Mouse (Mus musculus): ENCODE measurements around the gene Tmem141. TPM values are rescaled to one million over a fixed set of nuclear protein-coding genes. Genes with fewer than 3 reads are reported as not detected.

Tmem141 gene
- total RNA-seq (2021): 10 to 100 TPM; 11.1 to 18.7 TPM
- long read RNA-seq, experiment 1, transcript Tmem141-205 (5 exons, 795 nt): major isoform, 14 of 32 reads
- long read RNA-seq, experiment 1, transcript Tmem141-206 (4 exons, 975 nt): minor isoform, 9 of 32 reads
- long read RNA-seq, experiment 1, partial matches to known transcripts: 1 of 32 reads
- long read RNA-seq, experiment 1, other reads (novel, unspliced or antisense): 8 of 32 reads
- long read RNA-seq, experiment 2, transcript Tmem141-206 (4 exons, 975 nt): minor isoform, 8 of 36 reads
- long read RNA-seq, experiment 2, transcript Tmem141-205 (5 exons, 795 nt): major isoform, 13 of 36 reads
- long read RNA-seq, experiment 2, partial matches to known transcripts: 0 of 36 reads
- long read RNA-seq, experiment 2, other reads (novel, unspliced or antisense): 13 of 36 reads

DNA sequence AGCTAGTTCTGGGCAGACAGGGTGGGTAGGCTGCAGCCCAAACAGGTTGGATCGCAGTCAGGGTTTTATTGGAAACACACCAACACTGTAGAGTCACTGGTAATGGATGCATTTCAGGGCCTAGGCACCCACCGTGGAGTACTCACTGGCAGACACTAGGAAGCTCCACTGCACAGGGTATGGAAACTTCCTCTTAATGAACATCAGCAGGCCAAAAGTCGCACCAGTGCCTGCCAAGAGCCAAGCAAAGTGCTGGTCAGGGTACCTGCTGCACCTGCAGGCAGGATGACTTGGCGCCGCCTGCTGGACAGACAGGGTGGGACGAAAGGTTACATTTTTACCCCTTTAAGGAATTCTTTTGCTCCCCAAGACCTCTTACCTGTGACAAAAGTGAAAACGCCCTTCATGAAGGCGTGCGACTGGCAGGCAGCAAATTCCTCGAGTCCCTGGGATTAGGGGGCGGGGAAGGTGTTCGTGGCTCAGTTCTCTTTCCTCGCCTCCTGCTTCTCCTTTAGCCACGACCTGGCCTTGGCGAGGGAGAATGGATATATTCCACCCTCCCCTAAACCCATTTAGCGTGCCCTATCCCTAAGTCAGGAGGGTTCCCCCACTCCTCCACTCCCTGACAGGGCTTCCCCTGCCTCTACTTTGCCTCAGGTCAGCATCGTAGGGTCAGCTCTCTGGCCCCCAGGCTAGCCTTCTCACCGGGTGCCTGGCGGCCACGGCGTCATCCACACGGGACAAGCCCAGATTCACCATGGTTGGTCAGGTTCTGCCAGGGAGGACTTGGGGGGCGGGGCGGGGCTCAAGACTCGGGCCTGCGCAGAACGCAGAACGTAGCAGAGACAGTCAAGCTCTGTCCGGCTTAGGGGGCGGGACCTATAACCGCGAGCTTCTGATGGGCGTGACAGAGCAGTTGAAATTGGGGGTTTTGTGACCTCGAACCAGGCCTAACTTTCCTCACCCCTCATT, at the start of gene Tmem141:
Gene Tmem141, minus strand, starts transcription at position 777 of the 972 bp plus-strand sequence.
- DNase-seq: peak; percentile 78 to 88
- intact Hi-C loops (cut with DNase I): no loop called here

DNA sequence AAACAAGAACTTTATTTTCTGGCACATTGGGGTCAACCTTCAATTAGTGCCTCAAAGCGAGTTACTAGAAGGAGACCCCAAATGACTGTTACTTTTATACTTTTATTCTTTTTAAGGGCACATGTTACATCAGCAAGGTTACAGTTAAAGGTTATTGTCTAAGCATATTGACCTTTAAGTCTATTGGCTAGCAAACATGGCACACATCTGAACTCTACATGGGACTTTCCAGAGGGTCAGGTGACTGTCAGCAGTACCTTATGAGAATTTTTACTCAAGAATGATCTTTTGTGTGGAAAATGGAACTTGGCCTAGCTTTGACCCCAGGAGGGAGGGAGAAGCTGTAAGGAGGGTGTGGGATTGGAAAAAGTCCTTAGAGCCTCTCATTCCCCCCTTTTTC, 44.7 kb upstream of the Tmem141 start:
- DNase-seq: no peak
- intact Hi-C loops (cut with DNase I): no loop called here

DNA sequence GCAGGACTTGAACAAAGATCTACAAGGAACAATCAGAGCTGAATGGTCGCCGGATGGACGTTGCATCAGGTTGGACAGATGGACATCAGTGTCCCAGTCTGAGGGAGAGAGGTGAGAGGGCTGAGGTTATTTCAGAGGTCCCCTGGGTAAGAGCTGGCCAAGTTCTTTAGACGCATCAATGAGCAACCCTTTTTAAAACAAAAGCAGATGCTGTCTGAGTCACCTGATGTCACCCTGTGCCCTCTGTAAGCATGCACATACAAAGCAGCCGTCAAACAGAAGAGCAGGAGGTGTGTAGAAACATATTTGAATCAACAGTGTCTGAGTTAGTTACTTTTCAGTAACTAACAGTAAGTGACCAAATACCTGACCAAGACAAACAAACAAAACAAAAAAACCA, 42.3 kb upstream of the Tmem141 start:
- intact Hi-C loops (cut with DNase I): no loop called here

DNA sequence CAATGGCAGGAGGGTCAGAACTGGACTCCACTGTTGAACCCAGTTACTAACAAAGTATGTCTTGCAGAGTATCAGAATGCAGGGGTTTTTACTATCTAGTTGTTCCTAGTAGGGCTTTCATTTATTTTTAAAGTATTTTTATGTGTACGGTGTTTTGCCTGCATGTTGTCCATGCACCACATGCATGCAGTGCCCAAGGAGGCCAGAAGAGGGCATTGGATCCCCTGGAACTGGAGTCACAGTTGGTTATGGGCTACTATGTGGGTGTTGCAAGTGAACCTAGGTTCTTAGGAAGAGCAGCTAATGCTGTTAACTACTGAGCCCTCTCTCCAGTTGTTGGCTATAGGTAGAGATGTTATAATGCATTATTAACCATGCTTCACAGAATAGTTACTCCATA, 41.7 kb upstream of the Tmem141 start:
- intact Hi-C loops (cut with DNase I): no loop called here
- peak in 1 of 2 experiments; percentile 22 for DNase-seq

More for the DNA sequence above, 42.3 kb upstream of the Tmem141 start:
- DNase-seq: no peak

DNA sequence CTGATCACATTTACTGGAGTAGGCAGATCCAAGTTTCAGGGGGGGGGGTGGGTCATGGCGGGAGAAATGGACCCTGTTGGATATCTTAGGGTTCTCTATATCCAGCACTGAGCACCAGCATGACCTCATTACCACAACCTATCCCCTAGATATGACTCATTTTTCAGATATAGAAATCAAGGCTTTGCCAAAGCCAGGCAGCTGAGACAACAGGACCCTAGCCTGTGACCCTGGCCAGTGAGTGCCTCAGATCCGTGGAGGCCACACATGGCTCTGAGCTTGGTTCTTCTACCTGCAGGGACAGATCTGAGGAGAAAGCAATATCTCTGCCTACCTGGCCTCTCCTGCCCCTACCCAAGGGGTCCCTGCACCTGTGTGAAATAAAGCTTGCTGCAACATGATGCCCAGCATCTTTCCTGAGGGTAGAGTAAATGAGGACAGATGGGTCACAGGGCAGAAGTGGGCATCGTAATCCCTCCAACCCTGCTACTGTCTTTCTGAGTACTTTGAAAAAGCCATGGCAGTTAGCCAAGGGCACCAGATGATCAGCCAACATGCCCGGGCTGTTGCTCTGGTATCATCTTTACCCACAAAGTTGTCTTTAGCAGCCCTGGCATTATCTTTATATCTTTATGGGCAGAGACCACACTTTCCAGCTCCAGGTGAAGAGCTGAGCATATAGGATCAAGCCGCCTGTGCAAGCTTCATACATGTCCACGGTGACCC, 39.6 kb upstream of the Tmem141 start:
- no peak for DNase-seq
- intact Hi-C loops (cut with DNase I): no loop called here

DNA sequence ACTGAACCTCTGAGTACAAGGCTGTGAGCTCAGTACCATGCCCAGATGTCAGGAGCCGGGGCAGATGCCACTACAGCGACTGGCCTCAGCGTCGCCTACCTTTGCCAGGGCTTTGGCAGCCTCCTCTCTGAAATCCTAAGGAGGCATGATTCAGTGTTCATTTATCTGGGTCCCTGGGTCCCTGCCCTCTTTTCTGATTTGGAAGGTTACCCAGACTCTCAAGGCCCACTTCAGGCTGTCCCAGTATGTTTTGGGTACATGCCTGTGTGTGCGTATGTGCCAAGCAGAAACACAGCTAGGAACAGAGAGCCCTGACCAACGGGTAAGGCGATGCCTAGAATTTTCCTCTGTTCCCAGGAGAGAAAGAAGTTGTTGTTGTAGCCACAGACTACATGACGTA, 38.5 kb upstream of the Tmem141 start:
- intact Hi-C loops (cut with DNase I): no loop called here
- DNase-seq: no peak

DNA sequence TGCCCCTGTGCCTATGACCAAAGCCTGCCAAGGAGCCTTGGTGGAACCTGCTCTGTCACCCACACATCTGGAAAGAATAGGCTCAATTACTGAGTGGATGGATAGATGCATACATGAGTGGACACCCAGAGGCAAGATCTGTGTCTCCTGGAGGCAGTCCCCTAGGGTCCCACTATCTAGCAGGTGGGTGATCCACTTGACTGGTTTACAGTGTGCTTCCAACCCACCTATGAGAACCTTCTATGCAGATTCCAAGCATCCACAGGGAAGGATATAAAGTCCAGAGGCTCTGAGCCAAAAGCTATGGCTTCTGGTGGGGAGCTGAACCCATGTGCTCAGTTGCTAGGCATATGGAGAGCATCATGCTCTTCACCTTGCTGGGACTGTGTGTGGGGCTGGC, 35.8 kb upstream of the Tmem141 start, which contains the start of gene Lcn5:
Gene Lcn5, plus strand, starts transcription at position 301 of the 400 bp plus-strand sequence.
- DNase-seq: no peak
- intact Hi-C loops (cut with DNase I): no loop called here

DNA sequence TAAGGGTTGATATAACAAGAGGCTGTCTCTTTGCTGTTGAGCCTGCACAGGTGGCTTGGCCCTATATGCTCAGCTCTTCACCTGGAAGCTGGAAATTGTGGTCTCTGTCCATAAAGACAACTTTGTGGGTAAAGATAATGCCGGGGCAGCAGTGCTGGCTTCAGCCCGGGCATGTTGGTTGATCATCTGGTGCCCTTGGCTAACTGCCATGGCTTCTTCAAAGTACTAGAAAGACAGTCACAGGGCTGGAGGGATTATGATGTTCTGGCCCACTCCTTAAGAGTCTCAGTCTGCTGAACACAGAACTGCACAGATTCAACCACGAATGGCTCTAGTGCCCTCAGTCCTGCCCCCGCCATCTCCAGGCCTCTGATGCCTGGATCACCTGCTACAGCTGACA, 35.4 kb upstream of the Tmem141 start:
- DNase-seq: no peak
- intact Hi-C loops (cut with DNase I): no loop called here

DNA sequence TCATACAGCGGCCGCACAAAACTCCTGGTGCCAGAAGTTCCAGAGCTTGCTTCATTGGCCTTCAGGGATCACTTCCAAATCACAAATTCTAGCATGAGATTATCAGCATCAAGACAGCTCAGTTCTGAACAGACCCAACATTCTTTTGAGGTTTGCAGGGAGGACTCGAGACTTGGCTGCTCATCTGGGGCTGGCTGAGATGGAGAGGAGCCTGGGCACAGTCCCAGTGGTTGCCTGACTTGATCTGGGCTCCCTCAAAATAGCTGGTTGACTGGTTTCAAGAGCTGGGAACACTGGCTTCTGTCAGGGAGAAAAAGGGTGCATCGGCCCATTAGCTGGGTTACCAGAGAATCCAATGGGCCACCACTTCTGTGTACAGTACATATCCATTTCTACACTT, 34.9 kb upstream of the Tmem141 start:
- peak in 1 of 2 experiments; percentile 20 for DNase-seq
- intact Hi-C loops (cut with DNase I): no loop called here

DNA sequence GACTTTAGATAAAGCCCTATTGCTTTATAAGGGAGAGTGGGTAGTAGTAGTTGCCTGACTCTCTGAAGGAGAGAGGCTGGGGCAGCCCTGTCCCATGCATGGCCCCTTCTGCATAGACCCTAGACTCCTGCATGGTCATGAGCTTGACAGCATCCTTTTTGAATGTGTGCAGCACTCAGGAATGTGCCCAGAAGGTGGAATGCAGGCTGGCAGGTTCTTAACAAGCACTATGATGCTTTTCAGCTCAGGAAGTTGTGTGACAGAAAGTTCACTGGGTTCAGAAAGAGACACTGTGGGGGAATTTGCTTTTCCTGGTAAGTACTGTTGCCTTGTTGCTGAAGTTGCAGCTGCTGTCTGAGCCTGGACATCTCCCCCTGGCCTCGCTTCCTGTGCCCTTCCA, 32.7 kb upstream of the Tmem141 start:
- intact Hi-C loops (cut with DNase I): no loop called here
- no peak for DNase-seq

DNA sequence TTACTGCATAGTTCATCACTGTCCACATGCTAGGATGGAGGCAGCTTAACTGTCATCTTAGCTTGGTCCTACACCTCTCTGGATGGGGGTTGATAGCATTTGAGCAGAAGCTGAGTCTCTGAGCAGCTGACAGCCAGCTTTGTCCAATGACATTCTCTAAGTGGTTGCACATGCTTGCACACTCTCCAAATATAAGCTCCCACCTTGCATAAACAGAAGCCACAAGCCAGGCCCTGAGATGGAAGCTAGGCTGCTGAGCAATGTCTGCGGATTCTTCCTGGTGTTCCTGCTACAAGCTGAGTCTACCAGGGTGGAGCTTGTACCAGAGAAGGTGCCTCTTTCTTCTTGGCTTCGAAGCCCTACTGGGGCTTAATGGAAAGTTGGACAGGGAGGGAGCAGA, 31.1 kb upstream of the Tmem141 start, which contains the start of gene Lcn8:
Gene Lcn8, plus strand, starts transcription at position 219 of the 400 bp plus-strand sequence.
- intact Hi-C loops (cut with DNase I): no loop called here
- no peak for DNase-seq

DNA sequence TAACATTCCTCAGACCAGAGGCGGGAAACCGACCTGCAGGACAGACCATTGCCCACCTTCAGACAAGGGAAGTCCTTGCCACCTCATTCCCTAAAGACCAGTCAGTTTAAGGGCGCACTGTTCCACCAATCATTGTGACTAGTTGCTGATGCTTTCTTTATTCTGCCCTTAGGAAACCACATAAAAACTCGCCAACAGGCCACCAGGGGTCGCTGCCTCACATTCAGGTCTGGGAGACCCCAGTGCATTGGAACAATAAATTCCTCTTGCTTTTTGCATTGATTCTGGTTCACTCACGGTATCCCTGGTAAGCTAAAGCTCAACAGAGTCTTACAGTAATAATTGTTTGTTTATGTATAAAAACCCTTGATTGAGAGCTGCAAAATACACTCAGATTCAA, 18.1 kb upstream of the Tmem141 start:
- intact Hi-C loops (cut with DNase I): loop anchor here (5.0 kb wide), 2 partner anchors 52 to 67 kb away; partner anchors contain the start of gene Bmyc
- DNase-seq: no peak

DNA sequence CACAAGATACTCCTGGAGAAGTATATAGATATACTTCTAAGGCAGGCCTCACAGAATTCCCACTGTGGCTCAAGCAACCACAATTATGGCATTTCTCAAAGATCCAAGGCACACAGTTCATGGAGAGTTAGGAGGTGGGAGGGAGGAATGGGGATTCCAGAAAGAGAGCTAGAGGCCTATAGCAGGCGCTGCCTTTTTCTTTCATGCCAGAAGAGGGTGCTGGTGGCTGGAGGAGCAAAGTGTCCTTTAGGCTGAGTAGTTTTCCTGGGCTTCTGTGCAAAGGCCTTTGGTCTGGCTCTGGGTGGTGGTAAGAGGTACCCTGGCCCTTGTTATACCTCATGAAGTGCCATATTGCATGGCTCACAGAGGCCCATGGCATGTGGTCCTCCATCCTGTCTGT, 12.2 kb upstream of the Tmem141 start:
- intact Hi-C loops (cut with DNase I): no loop called here
- no peak for DNase-seq

DNA sequence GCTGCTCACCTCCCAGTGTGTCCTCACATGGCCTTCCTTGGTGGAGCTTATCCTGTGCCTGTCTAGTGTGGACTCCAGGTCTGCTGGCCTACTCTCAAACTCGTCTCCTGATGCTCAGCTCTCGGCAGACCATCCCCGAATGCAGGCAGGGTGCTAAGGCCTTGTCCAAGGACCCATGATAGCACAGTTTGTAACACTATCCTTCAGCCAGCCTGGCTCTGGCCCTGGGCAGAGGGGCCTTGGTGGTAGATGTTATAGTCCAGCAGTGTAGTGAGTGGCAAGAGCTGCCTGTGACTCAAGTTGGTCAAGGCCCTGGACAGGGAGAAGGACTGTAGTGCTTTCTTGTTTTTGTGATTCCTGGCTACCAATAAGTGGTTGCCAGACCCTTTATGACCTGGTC, 11.8 kb upstream of the Tmem141 start:
- intact Hi-C loops (cut with DNase I): no loop called here
- no peak for DNase-seq

DNA sequence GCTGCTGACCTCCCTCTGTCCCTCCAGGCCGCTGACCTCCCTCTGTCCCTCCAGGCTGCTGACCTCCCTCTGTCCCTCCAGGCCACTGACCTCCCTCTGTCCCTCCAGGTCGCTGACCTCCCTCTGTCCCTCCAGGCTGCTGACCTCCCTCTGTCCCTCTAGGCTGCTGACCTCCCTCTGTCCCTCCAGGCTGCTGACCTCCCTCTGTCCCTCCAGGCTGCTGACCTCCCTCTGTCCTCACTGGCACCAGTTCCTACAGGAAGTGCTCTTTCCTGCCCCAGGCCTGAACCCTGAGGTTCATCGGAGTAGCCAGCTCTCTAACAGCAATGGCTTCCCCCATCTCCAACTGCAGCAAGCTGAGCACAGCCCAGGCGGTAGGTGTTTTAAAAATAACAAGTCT, 6.9 kb upstream of the Tmem141 start:
- intact Hi-C loops (cut with DNase I): no loop called here
- DNase-seq: no peak

DNA sequence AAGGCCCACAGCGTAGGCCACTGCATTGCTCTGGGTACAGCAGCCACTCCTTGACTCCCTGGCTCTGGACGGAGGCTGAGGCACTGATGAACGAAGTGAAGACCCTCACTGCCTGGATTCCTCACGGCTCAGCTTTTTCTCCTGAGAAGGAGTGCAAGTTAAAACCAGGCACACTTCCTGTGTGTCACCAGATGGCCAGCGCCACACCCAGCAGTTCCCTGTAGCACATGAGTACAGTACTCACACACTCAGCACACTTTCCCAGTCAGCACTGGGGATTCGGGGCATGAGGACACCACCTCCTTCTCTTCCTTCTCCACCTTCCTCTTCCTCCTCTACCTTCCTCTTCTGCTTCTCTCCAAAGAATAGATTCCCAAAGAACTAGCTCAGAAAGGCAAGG, 6.0 kb upstream of the Tmem141 start, which contains the start of gene Fcna:
Gene Fcna, minus strand, starts transcription at position 220 of the 400 bp plus-strand sequence.
- intact Hi-C loops (cut with DNase I): no loop called here
- no peak for DNase-seq

DNA sequence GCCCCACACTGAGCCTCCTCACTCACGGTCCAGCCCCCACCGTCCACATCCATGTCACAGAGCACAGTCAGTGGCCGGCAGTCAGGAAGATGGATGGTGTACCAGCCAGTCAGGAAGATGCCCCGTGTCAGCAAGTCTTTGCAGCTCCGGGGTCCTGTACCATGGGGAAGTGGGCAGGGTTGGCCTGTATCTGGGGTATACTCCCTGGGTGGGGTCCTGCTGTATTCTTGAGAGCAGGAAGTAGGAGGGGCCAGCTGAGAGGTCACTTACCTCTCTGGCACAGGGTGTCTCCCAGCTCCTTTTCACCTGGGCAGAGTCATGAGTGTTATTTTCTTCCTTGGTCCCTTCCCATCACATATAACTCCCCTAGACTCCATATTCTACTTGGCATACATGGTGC, 4.2 kb upstream of the Tmem141 start:
- no peak for DNase-seq
- intact Hi-C loops (cut with DNase I): no loop called here

DNA sequence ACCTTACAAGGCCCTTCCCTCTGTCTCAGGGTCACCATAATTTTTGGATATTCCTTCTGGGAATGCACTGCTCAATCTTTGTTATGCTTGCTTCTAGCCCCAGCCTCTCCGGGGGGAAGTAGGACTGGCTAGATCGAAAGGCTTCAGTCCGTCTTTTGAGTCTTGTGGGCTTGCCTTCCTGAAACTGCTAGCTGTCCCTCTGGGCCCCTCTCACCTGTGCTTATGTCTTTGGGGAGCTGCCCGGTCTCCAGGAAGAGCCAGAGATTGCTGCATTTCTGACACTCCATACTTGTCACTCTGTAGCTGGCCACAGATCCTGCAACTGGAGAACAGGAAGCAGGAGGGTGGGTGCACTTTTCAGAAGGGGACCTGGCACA, 965 bp downstream of the Tmem141 start:
- intact Hi-C loops (cut with DNase I): no loop called here
- no peak for DNase-seq

DNA sequence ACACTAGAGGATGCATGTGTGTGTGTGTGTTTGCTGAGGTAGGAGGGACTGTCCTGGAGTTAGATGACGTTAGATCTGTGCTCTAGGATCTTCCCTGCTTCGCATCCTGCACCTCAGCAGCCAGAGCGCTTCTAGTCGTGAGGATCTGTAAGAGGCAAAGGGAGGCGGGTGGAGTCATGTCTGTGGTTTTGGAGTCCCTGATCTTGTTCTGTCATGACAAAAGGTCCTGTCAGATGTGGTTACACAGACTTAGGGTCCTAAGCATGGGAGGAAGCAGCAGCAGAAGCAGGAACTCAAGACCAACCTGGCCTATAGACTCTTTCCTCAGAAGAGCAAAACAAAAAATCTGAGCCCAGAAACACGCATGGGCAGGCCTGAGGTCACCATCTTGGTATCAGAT, 1.4 kb downstream of the Tmem141 start:
- intact Hi-C loops (cut with DNase I): no loop called here
- DNase-seq: no peak

DNA sequence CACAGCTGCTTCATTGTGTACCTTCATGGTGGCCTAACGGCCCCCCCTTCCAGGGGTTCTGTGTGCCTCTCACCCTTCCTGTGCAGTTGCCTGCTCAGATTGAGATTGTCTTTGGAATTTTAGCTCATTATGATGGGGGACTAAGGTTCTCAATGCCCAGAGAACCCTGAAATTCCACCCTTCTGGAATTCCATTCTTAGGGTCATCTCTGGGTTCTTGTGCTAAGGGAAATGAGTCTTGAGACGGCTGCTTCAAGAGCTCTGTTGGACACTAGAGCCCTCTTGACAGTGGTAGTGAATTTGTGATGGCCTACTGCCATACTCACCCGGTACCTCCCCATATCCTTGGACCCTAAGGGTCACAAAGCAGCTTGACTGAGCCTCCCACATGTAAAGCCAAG, 4.2 kb downstream of the Tmem141 start, which contains the start of gene Ccdc183:
Gene Ccdc183, minus strand, starts transcription at position 101 of the 400 bp plus-strand sequence.
- intact Hi-C loops (cut with DNase I): no loop called here
- DNase-seq: no peak
